Mouse (Mus musculus): Measurements from ENCODE around the gene Hdac4. TPM values are rescaled to one million over a fixed set of nuclear protein-coding genes. Genes with fewer than 3 reads are reported as not detected.

The Hdac4 gene
- polyA plus RNA-seq, 1 experiment from 2014 or later, result 16.3 TPM

DNA sequence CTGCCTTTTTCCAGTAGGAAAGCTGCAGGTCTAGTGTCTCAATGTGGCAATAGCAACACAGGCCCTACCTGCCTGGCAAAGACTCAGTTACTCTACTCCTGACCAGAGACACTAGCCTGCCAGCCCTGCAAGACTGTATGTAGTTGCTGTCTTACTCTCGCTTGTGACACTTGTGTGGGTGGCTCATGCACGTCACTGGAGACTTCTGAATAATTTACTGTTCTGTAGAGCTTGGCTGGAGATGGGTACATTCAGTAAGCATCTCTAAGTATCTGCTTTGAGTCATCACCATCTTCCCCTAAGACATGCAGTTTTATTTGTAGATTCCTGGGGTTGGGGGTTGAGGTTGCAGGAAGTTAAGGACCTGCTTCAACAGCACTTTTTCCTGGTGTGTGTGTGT lies 252.9 kb downstream of the Hdac4 start:
- Histone ChIP-seq H3K9me3 (ENCODE audit: low read length) (no peaks in the 10 kb centered on the region), H3K27ac (ENCODE audit: low read length) (no peak overlapping the region), H3K4me3 (ENCODE audit: low read depth, low read length) (no peak overlapping the region), H3K9ac (replicated peaks; ENCODE audit: low read depth) (no peak overlapping the region), H3K36me3 (ENCODE audit: insufficient read depth, low read length) (peaks cover 4% of the 10 kb centered on the region; the same call in 1 of the 2 replicates), H3K4me2 (replicated peaks; ENCODE audit: low read depth, low read length) (no peak overlapping the region), H3K4me1 (ENCODE audit: insufficient read depth, low read depth, low read length) (no peaks in the 10 kb centered on the region), H3K27me3 (replicated peaks; ENCODE audit: insufficient read depth, low read length) (no peaks in the 10 kb centered on the region)
- 84% methylated on average over 2 of the region's 2 CpGs for WGBS
- TF ChIP-seq EP300 (IDR thresholded peaks at IDR 0.05) (no peak), CTCF (IDR thresholded peaks at IDR 0.05) (no peak)
- ATAC-seq, result no peak
- no peak for DNase-seq (ENCODE audit: low spot score)

DNA sequence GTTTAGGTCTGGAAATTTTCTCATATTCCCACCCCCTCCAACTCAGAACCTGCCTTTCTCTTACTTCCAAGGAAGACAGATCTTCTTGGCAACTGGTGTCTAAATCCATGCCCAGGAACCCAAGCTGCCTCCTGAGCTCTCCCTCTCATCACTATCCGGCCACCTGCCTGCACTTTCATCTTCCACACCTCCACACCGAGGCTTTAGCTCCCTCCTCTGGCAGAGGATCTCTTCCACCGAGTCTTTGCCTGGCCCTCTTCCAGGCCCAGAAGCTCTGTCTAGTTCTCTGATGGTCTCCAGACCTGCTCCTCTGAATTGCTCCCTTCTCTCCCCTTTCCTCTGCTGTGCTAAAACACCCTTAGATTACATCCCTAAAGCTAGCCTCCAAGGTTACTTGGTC lies 253.5 kb downstream of the Hdac4 start:
- peaks cover 4% of the 10 kb centered on the region; the same call in 1 of the 2 replicates for H3K36me3 ChIP-seq (ENCODE audit: insufficient read depth, low read length)
- no peaks in the 10 kb centered on the region for H3K9me3 ChIP-seq (ENCODE audit: low read length)
- ATAC-seq (no peak), DNase-seq (ENCODE audit: low spot score) (no peak)
- H3K4me1 ChIP-seq (ENCODE audit: insufficient read depth, low read depth, low read length), result no peaks in the 10 kb centered on the region
- H3K27ac ChIP-seq (ENCODE audit: low read length), result no peak overlapping the region
- H3K27me3 ChIP-seq (replicated peaks; ENCODE audit: insufficient read depth, low read length), result no peaks in the 10 kb centered on the region
- 58% methylated on average over 3 of the region's 3 CpGs for WGBS
- H3K4me3 ChIP-seq (ENCODE audit: low read depth, low read length), result no peak overlapping the region
- TF ChIP-seq EP300 (IDR thresholded peaks at IDR 0.05) (no peak), CTCF (IDR thresholded peaks at IDR 0.05) (peak; percentile 55)
- no peak overlapping the region for H3K4me2 ChIP-seq (replicated peaks; ENCODE audit: low read depth, low read length)
- no peak overlapping the region for H3K9ac ChIP-seq (replicated peaks; ENCODE audit: low read depth)

DNA sequence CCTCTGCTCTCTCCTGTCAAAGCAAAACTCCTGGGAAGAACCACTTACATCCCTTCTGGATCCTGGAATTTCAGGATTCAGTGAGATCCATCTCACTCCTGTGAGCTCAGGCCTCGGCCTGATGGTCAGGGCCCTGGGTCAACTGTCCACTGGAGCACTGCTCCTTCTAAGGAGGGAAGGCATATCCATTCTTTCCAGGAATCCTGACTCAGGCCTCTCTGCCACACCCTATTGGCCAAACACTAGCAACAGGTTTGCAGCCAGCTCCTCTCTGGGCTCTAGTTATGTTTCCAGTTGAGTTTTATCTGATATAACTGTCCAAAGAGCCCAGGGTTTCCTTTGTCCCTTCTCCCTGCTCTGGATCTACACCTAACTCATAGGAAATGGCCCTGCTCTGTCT lies 254.4 kb downstream of the Hdac4 start:
- Histone ChIP-seq H3K9me3 (ENCODE audit: low read length) (no peaks in the 10 kb centered on the region), H3K4me2 (replicated peaks; ENCODE audit: low read depth, low read length) (no peak overlapping the region), H3K4me3 (ENCODE audit: low read depth, low read length) (no peak overlapping the region), H3K27ac (ENCODE audit: low read length) (no peak overlapping the region), H3K36me3 (ENCODE audit: insufficient read depth, low read length) (peaks cover 4% of the 10 kb centered on the region; the same call in 1 of the 2 replicates), H3K4me1 (ENCODE audit: insufficient read depth, low read depth, low read length) (no peaks in the 10 kb centered on the region), H3K27me3 (replicated peaks; ENCODE audit: insufficient read depth, low read length) (no peaks in the 10 kb centered on the region), H3K9ac (replicated peaks; ENCODE audit: low read depth) (no peak overlapping the region)
- no peak for DNase-seq (ENCODE audit: low spot score)
- ATAC-seq, result no peak
- WGBS, result 89% methylated on average over 1 of the region's 1 CpGs
- no peak for TF ChIP-seq EP300 (IDR thresholded peaks at IDR 0.05)
- no peak for TF ChIP-seq CTCF (IDR thresholded peaks at IDR 0.05)

DNA sequence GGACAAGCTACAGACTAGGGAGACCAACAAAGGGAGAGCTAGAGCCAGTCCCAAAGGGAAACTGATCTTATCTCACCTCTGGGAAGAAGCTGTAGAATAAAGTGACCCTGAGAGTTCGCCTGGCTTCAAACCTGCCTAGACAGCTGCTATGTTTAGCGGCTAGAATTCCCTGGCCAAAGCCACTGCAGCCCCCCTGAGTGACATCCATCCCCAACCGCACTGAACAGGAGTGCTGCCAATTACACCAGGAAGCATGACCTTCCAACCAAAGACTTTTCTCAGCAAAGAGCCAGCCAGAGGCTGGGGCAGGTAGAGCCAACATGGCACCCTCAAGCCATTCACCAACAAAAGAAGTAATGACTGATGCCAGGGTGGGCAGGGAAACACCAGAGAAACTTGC lies 260.3 kb downstream of the Hdac4 start:
- TF ChIP-seq CTCF (IDR thresholded peaks at IDR 0.05) (no peak), EP300 (IDR thresholded peaks at IDR 0.05) (no peak)
- Histone ChIP-seq H3K9ac (replicated peaks; ENCODE audit: low read depth) (no peak overlapping the region), H3K4me3 (ENCODE audit: low read depth, low read length) (no peak overlapping the region), H3K27me3 (replicated peaks; ENCODE audit: insufficient read depth, low read length) (no peaks in the 10 kb centered on the region), H3K4me2 (replicated peaks; ENCODE audit: low read depth, low read length) (no peak overlapping the region), H3K36me3 (ENCODE audit: insufficient read depth, low read length) (peaks cover 15% of the 10 kb centered on the region; the same call in 1 of the 2 replicates), H3K9me3 (ENCODE audit: low read length) (no peaks in the 10 kb centered on the region), H3K4me1 (ENCODE audit: insufficient read depth, low read depth, low read length) (no peaks in the 10 kb centered on the region), H3K27ac (ENCODE audit: low read length) (no peak overlapping the region)
- 83% methylated on average over 3 of the region's 3 CpGs for WGBS
- ATAC-seq (no peak), DNase-seq (ENCODE audit: low spot score) (no peak)

DNA sequence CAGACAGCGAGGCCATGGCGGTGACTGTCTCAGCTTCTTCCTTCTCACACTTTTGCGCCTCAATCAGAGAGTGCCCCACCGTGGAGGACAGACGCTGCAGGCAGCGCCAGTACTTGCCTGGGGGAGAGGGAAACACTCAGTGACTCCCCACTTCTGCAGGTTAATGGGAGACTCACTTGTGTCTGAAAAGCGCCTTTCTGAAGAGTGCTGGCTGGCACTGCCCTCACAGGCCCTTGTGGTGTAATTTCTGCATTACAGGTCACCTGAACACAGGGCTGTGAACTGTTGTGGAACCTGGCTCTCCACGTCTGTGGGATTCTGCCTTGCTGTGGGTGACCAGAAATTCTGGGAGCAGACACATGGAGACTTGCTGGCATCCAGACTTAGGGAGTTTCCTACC lies 261.8 kb downstream of the Hdac4 start:
- Histone ChIP-seq H3K9ac (replicated peaks; ENCODE audit: low read depth) (no peak overlapping the region), H3K9me3 (ENCODE audit: low read length) (no peaks in the 10 kb centered on the region), H3K4me1 (ENCODE audit: insufficient read depth, low read depth, low read length) (no peaks in the 10 kb centered on the region), H3K27ac (ENCODE audit: low read length) (peak overlapping the region; percentile 59; the same call in 1 of the 2 replicates), H3K4me3 (ENCODE audit: low read depth, low read length) (no peak overlapping the region), H3K36me3 (ENCODE audit: insufficient read depth, low read length) (peaks cover 13% of the 10 kb centered on the region; the same call in 1 of the 2 replicates), H3K27me3 (replicated peaks; ENCODE audit: insufficient read depth, low read length) (no peaks in the 10 kb centered on the region), H3K4me2 (replicated peaks; ENCODE audit: low read depth, low read length) (no peak overlapping the region)
- 73% methylated on average over 8 of the region's 8 CpGs for WGBS
- peak; percentile 48 for TF ChIP-seq CTCF (IDR thresholded peaks at IDR 0.05)
- no peak for TF ChIP-seq EP300 (IDR thresholded peaks at IDR 0.05)
- peak; percentile 77 for DNase-seq (ENCODE audit: low spot score)
- peak; percentile 58 for ATAC-seq

DNA sequence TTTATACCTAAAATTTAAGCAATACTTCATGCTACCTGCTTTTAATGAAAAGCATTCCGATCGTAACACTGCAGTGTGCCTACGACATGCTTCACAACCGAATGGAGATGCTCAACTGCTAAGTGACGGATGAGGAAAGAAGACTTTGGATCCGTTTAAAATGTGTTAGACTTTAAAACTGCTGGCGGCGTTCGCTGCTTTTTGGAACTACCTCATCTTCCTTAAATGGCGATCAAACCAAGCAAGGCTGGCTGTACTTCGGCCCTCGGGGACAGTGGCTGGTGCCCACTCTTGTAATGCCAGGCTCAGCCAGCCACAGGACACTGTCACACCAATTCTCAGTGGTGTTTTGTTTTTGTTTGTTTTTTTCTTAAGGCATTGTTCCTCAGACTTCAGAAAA lies 263.3 kb downstream of the Hdac4 start:
- ATAC-seq (no peak), DNase-seq (ENCODE audit: low spot score) (no peak)
- no peak overlapping the region for H3K4me2 ChIP-seq (replicated peaks; ENCODE audit: low read depth, low read length)
- H3K27me3 ChIP-seq (replicated peaks; ENCODE audit: insufficient read depth, low read length), result no peaks in the 10 kb centered on the region
- no peaks in the 10 kb centered on the region for H3K9me3 ChIP-seq (ENCODE audit: low read length)
- no peak overlapping the region for H3K4me3 ChIP-seq (ENCODE audit: low read depth, low read length)
- 0 out of 2 replicates have a peak, but pooled peaks cover 4% of the 10 kb centered on the region for H3K4me1 ChIP-seq (ENCODE audit: insufficient read depth, low read depth, low read length)
- H3K36me3 ChIP-seq (ENCODE audit: insufficient read depth, low read length), result peaks cover 10% of the 10 kb centered on the region; the same call in 1 of the 2 replicates
- no peak overlapping the region for H3K27ac ChIP-seq (ENCODE audit: low read length)
- H3K9ac ChIP-seq (replicated peaks; ENCODE audit: low read depth), result no peak overlapping the region
- TF ChIP-seq EP300 (IDR thresholded peaks at IDR 0.05), result no peak
- WGBS, result 82% methylated on average over 12 of the region's 12 CpGs

DNA sequence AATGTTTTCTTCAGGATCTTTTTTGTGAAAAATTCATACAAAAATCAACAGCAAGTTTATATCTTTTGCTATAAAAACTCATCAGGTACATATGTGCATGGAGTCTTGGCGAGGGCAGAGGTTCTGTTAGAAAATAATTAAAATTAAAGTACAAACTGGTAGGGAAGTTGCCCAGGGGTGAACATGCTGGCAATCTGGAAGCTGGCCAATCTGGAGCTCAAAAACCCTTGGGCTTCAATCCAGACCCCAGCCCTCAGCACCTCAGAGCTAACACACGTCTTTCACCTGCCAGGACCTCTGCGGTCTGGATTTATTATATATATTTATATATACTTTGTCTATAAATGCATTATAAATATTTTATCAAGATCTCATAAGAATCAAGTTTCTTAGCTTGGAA lies 263.7 kb downstream of the Hdac4 start:
- Histone ChIP-seq H3K9me3 (ENCODE audit: low read length) (no peaks in the 10 kb centered on the region), H3K36me3 (ENCODE audit: insufficient read depth, low read length) (peaks cover 10% of the 10 kb centered on the region; the same call in 1 of the 2 replicates), H3K4me1 (ENCODE audit: insufficient read depth, low read depth, low read length) (0 out of 2 replicates have a peak, but pooled peaks cover 4% of the 10 kb centered on the region), H3K4me2 (replicated peaks; ENCODE audit: low read depth, low read length) (no peak overlapping the region), H3K9ac (replicated peaks; ENCODE audit: low read depth) (no peak overlapping the region), H3K4me3 (ENCODE audit: low read depth, low read length) (no peak overlapping the region), H3K27ac (ENCODE audit: low read length) (no peak overlapping the region), H3K27me3 (replicated peaks; ENCODE audit: insufficient read depth, low read length) (no peaks in the 10 kb centered on the region)
- 55% methylated on average over 3 of the region's 3 CpGs for WGBS
- DNase-seq (ENCODE audit: low spot score) (no peak), ATAC-seq (no peak)
- TF ChIP-seq EP300 (IDR thresholded peaks at IDR 0.05), result no peak
- TF ChIP-seq CTCF (IDR thresholded peaks at IDR 0.05), result no peak
